Mouse (Mus musculus) frontal cortex, postnatal 10 days (tissue): ENCODE data around the gene Tmem222.

Experiments
- DNase-seq, 2 experiments: peaks; one replicate each; pipeline ENCODE4 v3.0.0; 2022; ENCODE audit warnings: low spot score in 2 of 2, mixed read lengths in 1 of 2

Tmem222 gene

GRCm38 (mm10) chr4:133251214-133251613 lies 26.4 kb downstream of the Tmem222 start:
- no peak for DNase-seq

- DNase-seq = peak; percentile 61 to 67
These were observed 27.0 kb downstream of the Tmem222 start for GRCm38 (mm10) chr4:133250609-133251008.

- DNase-seq = no peak
These were observed 29.7 kb downstream of the Tmem222 start for GRCm38 (mm10) chr4:133247806-133248449.

- DNase-seq = no peak
These were observed 30.5 kb downstream of the Tmem222 start for GRCm38 (mm10) chr4:133247072-133247471.

GRCm38 (mm10) chr4:133244289-133244688 lies 33.3 kb downstream of the Tmem222 start:
- no peak for DNase-seq

DNA sequence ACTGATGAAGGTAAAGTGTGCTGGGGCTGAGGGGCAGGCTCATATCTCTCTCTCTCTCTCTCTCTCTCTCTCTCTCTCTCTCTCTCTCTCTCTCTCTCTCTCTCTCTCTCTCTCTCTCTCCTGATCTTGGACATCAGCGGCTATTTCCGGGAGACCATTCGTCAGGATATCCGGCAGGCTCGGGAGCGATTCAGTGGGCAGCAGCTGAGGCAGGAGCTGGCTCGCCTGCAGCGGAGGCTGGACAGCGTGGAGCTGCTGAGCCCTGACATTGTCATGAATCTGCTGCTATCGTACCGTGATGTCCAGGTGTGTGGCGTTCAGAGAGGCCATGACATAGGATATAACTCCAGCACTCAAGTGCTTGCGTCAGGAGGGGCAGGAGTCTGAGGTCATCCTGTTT lies 34.1 kb downstream of the Tmem222 start:
- DNase-seq = no peak

DNA sequence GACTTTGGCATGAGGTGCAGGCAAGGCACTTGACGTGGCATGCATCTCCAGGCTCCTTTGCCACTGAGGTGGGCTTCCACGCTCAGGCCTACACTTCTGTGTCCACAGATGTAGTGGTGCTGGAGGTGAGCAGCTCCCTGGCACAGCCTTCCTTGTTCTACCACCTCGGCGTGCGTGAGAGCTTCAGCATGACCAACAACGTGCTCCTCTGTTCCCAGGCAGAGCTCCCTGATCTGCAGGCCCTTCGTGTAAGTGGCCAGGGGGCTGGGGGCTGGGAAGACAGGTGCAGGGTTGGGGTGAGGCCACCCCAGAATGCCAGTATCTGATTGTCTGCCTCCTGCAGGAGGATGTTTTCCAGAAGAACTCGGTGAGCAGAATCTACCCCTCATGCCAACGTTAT lies 34.9 kb downstream of the Tmem222 start:
- no peak for DNase-seq

DNA sequence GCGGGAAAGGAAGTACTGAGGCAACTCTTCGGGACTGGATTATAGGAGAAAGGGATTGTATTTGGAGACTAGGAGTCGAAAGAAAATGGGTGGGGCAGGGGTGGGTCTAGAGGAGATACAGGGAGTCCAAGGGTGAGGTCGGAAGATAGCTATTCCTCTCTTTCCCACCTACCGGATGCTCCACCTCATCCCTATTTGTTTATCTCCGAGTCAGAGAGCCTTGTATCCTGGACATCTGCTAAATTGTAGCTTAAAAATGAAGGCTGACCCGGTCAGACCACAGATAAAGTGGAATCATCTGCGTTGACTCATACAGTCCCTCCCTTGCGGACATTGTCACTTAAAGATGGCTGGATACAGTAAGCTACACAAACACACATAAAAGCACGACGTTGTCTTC lies 35.7 kb downstream of the Tmem222 start:
- no peak for DNase-seq

- peak; percentile 70 to 82 for DNase-seq
These were observed 36.4 kb downstream of the Tmem222 start for GRCm38 (mm10) chr4:133240934-133241908.

- DNase-seq = no peak
These were observed 37.1 kb downstream of the Tmem222 start, which contains the start of gene Map3k6 for GRCm38 (mm10) chr4:133240490-133240921. Map3k6 (plus strand) TSS chr4:133240818.

GRCm38 (mm10) chr4:133237911-133238310 lies 39.7 kb downstream of the Tmem222 start:
- no peak for DNase-seq

DNA sequence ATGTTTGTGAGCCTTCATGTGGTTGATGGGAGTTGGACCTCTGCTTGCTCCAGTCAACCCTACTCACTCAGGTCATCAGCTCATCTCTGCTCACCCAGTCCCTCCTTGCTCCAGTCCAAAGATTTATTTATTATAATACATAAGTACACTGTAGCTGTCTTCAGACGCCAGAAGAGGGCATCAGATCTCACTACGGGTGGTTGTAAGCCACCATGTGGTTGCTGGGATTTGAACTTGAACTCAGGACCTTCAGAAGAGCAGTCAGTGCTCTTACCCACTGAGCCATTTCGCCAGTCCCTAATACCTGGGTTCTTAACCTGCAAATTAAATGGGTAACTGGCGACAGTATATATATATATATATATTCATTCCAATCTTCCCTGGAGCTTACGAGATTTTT lies 42.2 kb downstream of the Tmem222 start:
- DNase-seq = no peak

GRCm38 (mm10) chr4:133234771-133235170 lies 42.8 kb downstream of the Tmem222 start:
- DNase-seq = no peak

- no peak for DNase-seq
These were observed 44.2 kb downstream of the Tmem222 start for GRCm38 (mm10) chr4:133233285-133233976.

GRCm38 (mm10) chr4:133229582-133229981 lies 48.0 kb downstream of the Tmem222 start:
- DNase-seq = no peak

DNA sequence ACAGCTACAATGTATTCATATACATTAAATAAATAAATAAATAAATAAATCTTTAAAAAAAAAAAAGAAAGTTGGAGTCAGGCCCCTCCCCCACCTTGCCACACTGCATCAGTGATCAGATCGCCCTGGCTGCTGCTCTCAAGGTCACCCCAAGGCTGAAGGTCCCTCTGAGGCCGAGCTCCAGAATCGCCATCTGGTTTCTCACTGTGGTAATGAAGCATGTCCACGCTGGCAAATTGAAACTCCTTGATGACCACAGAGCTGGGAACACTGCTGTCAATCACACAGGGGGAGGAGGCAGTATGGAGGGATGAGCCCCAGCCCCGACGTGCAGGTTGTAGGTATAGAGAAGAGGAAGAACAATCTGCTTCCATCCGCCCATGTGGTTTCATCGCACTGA lies 50.0 kb downstream of the Tmem222 start:
- no peak for DNase-seq

DNA sequence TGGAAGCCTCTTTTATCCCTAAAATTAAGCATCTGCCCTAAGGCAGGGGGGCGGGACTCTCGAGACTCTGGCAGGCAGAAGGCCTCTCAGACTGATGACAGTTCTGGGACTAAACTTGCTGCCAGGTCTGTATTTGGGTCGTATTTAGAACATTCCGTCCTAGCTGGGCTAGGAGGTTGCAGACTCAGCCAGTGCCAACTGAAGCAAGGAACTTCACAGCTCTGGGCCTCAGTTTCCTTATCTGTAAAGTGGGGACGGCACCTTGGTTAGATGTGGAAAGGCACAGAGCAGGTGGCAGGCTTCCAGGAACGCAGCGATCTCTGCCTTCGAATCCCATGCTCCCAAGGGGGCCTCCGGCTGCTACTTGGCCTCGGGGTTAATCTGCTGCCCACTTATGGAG lies 51.5 kb downstream of the Tmem222 start:
- DNase-seq = no peak

- no peak for DNase-seq
These were observed 53.7 kb downstream of the Tmem222 start for GRCm38 (mm10) chr4:133223875-133224274.

- no peak for DNase-seq
These were observed 55.9 kb downstream of the Tmem222 start for GRCm38 (mm10) chr4:133221701-133222100.

GRCm38 (mm10) chr4:133220656-133221055 lies 56.9 kb downstream of the Tmem222 start:
- DNase-seq = no peak

- no peak for DNase-seq
These were observed 58.8 kb downstream of the Tmem222 start for GRCm38 (mm10) chr4:133218745-133219144.

GRCm38 (mm10) chr4:133217641-133218040 lies 60.0 kb downstream of the Tmem222 start:
- no peak for DNase-seq
